Mouse (Mus musculus): Measurements from ENCODE around the gene Ergic1. TPM values are rescaled to one million over a fixed set of nuclear protein-coding genes. Genes with fewer than 3 reads are reported as not detected.

Gene Ergic1
- polyA plus RNA-seq, 1 experiment from 2014 or later = 97.3 TPM

DNA sequence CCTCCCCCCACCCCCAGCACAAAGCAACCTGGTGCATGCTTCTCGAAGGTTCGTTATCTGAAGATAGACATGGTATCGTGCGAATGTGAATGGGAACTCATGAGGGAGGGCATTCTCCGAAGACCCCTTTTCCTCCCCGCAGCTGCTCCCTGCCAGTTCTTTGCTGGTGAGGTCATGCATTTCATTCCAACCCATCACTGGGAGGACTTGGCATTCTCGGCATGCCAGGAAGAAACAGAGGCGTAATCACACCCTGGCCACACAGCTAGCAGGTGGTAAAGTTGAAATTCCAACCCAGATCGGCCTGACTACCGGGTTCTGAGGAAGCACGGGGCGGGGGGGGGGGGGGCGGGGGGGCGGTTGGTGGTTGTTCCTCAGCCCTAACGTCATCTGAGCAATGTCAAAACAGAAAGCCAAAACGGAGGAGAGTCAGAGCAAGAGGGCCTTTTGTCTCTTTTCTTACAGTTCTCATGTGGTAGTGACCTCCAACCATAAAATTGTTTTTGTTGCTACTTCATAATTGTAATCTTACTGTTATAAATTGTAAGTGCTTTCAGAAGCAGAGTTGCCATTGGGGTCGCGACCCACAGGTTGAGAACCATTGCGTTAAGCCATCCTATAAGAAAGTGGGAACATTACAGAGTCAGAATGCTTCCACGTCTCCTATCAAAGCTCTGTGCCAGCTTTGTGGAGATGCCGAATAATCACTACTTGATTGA lies 97.7 kb downstream of the Ergic1 start:
- peaks cover 12% of the 10 kb centered on the region for H3K4me1 ChIP-seq
- ATAC-seq (ENCODE audit: borderline replicate concordance, extremely low read depth, low FRiP score, low TSS enrichment) = no peak
- no peak overlapping the region for H3K4me3 ChIP-seq
- WGBS = 30% methylated on average over 21 of the region's 21 CpGs
- H3K27me3 ChIP-seq = peaks cover 4% of the 10 kb centered on the region; the same call in 1 of the 2 replicates
- H3K9ac ChIP-seq = no peak overlapping the region
- no peak overlapping the region for H3K4me2 ChIP-seq
- peaks cover 16% of the 10 kb centered on the region for H3K36me3 ChIP-seq
- no peaks in the 10 kb centered on the region for H3K9me3 ChIP-seq
- no peak overlapping the region for H3K27ac ChIP-seq

DNA sequence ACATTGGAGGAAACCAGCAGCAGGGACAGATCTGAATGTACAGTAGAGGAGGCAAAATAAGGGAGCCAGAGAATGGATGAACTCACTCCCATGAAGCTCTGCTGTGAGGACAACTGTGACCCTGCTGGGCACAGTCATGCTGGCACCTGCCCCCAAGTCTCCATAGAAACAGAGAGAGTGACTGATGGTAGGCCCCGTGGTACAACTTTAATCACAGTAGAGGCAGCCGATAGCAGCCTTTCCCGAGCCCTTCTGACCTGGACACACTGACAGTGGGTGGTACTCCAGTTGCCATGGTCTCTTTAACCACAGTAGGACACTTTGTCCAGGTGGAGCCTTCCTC lies 98.3 kb downstream of the Ergic1 start:
- Histone ChIP-seq H3K4me2 (no peak overlapping the region), H3K27me3 (peaks cover 4% of the 10 kb centered on the region; the same call in 1 of the 2 replicates), H3K4me3 (no peak overlapping the region), H3K4me1 (peaks cover 12% of the 10 kb centered on the region), H3K9me3 (no peaks in the 10 kb centered on the region), H3K36me3 (peaks cover 13% of the 10 kb centered on the region; the same call in 1 of the 2 replicates), H3K9ac (no peak overlapping the region), H3K27ac (no peak overlapping the region)
- no peak for ATAC-seq (ENCODE audit: borderline replicate concordance, extremely low read depth, low FRiP score, low TSS enrichment)
- 50% methylated on average over 3 of the region's 3 CpGs for WGBS

DNA sequence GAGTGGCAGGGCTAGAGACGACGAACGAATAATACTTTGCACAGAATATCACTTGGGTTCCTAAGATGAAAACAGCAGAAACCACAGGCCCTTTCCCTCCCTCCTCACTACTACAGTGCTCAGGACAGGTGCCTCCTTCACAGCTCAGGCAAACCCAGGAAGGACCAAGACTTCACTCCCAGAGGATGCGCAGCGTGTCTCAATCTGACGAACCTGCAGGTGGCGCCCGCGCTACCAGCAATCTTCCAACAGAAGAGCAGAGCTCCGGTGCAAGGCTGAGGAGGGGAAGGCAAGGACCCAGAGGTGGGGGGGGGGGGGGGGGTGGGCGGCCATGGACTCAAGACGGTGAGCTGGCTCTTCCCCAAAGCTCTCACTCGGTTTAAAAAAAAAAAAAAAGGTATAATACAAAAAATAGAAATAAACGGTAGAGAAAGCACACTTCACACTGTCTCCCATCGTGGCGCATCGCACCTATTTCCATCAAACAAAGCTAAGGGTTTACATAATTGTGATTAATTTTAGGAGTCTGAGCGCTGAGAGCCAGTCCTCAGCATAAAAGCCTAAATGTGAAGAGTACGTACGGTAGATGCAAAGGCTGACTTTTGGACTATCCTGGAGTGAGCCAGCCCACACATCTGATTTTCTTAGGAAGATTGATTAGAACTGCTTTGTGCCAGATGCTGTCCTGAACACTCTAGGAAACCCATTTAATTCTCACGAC lies 99.1 kb downstream of the Ergic1 start:
- no peaks in the 10 kb centered on the region for H3K9me3 ChIP-seq
- H3K4me3 ChIP-seq = no peak overlapping the region
- no peak overlapping the region for H3K4me2 ChIP-seq
- H3K36me3 ChIP-seq = peaks cover 5% of the 10 kb centered on the region; the same call in 1 of the 2 replicates
- peaks cover 4% of the 10 kb centered on the region; the same call in 1 of the 2 replicates for H3K27me3 ChIP-seq
- ATAC-seq (ENCODE audit: borderline replicate concordance, extremely low read depth, low FRiP score, low TSS enrichment) = no peak
- peaks cover 12% of the 10 kb centered on the region for H3K4me1 ChIP-seq
- WGBS = 21% methylated on average over 21 of the region's 21 CpGs
- no peak overlapping the region for H3K27ac ChIP-seq
- H3K9ac ChIP-seq = no peak overlapping the region

DNA sequence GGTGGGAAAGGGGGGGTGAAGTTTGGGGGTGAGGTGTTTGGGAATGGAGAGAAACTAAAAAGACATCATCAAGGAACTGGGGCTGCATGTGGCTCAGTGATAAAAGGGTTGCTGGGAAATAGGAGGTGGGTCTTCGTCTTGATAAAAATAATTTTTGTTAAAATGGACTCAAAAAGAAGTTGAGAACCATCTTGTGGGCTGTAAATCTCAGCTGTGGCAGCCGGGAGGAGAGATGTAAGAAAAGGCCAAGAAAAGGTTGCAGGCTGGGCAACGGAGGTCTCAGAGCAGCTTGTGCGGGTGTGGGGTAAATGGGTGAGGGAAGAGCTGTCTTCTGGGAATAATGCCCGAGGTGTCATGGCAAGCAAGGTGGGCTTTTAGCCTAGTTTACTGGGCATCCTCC lies 100.9 kb downstream of the Ergic1 start:
- Histone ChIP-seq H3K4me1 (peaks cover 12% of the 10 kb centered on the region), H3K9me3 (no peaks in the 10 kb centered on the region), H3K4me3 (no peak overlapping the region), H3K4me2 (no peak overlapping the region), H3K27me3 (peaks cover 4% of the 10 kb centered on the region; the same call in 1 of the 2 replicates), H3K9ac (no peak overlapping the region), H3K36me3 (no peaks in the 10 kb centered on the region), H3K27ac (no peak overlapping the region)
- 77% methylated on average over 5 of the region's 5 CpGs for WGBS
- no peak for ATAC-seq (ENCODE audit: borderline replicate concordance, extremely low read depth, low FRiP score, low TSS enrichment)

DNA sequence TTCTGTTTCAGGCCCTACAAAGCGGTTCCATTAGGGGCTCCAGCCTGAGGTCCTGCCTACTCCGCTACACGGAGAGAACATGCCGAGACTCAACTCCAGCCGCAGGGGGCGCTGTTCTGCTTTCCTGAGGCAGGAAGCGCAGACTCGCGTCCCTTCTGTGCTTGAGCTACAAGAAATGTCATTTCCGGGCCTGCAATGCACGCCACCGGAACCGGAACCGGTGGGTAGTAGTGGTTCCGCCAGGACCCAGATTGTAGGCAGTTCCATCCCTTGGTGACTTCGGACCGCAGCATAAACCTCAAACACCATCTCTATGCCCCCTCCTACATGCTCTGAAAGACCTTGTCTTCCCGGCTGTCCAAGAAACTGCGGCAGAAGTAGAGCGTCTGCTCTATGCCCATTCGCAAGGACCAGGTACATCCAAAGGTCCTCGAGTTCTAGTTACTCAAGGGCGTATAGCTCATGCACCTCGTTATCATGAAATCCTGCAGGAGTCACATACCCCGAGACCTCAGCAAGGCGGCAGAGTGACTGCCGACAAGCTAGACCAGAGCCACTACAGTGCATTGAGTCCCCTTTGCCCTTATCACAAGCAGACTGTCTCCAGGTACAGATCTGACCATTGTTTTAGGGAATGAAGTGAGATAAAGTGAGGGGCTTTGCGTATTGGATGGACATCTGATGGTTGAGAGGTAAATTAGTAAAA lies 101.8 kb downstream of the Ergic1 start, which contains the start of gene Atp6v0e:
Gene Atp6v0e, plus strand, starts transcription at position 254 of the 706 bp plus-strand sequence.
- Histone ChIP-seq H3K4me1 (peaks cover 12% of the 10 kb centered on the region), H3K9ac (peak within 1 kb of the TSS; percentile 53), H3K4me2 (peak within 1 kb of the TSS; percentile 82), H3K9me3 (no peaks in the 10 kb centered on the region), H3K36me3 (no peaks in the 10 kb centered on the region), H3K27me3 (peaks cover 4% of the 10 kb centered on the region; the same call in 1 of the 2 replicates), H3K27ac (no peak within 1 kb of the TSS), H3K4me3 (peak within 1 kb of the TSS; percentile 68)
- under 1% methylated on average over 28 of the region's 28 CpGs for WGBS
- peak; percentile 79 for ATAC-seq (ENCODE audit: borderline replicate concordance, extremely low read depth, low FRiP score, low TSS enrichment)

DNA sequence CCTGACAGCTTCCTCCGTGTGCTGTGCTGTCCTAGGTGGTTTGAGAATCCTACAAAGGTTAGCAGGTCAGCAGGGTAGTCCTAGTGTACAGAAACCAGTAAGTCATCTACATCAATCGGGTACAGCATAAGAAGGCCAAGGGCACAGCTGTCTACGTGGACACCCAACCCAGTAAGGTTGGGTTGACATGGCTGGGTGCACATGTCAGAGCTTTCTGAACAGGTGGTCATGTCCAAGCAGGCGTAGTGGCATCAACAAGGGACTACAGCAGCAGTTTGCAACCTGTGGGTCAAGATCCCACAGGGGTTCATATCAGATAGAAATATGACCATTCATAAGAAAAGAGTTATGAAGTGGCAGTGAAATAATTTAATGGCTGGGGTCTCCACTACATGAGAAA lies 104.3 kb downstream of the Ergic1 start:
- Histone ChIP-seq H3K4me3 (no peak overlapping the region), H3K4me2 (no peak overlapping the region), H3K27me3 (peaks cover 4% of the 10 kb centered on the region; the same call in 1 of the 2 replicates), H3K9me3 (no peaks in the 10 kb centered on the region), H3K9ac (no peak overlapping the region), H3K27ac (no peak overlapping the region), H3K4me1 (peaks cover 12% of the 10 kb centered on the region), H3K36me3 (no peaks in the 10 kb centered on the region)
- WGBS = 78% methylated on average over 4 of the region's 4 CpGs
- no peak for ATAC-seq (ENCODE audit: borderline replicate concordance, extremely low read depth, low FRiP score, low TSS enrichment)

DNA sequence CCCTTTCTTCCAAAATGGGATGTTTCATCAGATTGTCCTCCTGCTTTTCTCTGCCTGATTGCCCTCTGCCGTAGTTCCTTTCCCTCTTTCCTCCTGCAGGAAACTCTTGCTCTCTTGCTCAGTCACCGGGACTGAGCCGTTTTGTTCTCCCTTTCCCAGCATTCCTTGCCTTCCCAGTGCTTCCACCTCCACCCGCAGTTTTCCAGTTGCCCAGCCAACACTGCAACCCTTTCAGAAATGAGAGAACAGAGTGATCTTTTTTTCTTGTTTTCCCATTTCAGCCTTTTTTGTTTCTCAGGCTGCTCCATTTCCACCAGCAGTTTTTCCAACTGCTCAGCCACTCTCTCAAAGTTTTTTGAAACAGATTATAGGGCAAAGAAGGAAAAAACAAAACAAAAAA lies 110.0 kb downstream of the Ergic1 start:
- H3K4me1 ChIP-seq = no peaks in the 10 kb centered on the region
- 0 out of 2 replicates have a peak, but pooled peaks cover 4% of the 10 kb centered on the region for H3K27me3 ChIP-seq
- WGBS = 50% methylated on average over 4 of the region's 4 CpGs
- H3K36me3 ChIP-seq = no peaks in the 10 kb centered on the region
- no peak overlapping the region for H3K9ac ChIP-seq
- H3K4me3 ChIP-seq = no peak overlapping the region
- no peak overlapping the region for H3K27ac ChIP-seq
- no peak overlapping the region for H3K4me2 ChIP-seq
- ATAC-seq (ENCODE audit: borderline replicate concordance, extremely low read depth, low FRiP score, low TSS enrichment) = no peak
- no peaks in the 10 kb centered on the region for H3K9me3 ChIP-seq

DNA sequence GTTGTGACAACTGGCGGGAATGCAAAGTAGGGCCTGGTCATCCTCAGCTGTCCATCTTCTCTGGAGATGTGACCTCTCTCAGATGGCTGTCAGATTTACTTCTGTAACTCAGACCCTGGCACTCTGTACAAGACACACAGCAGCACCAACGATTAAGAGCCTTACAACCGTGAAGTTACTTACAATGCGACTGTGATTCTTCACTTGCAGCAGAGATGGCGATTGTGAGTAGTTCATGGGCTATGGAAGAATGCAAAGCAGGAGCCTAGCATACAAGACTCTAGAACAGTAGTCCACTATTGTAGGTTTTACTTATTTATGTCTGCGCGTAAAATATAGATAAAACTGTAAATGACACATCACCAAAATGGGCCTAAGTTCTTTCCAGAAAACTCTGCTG lies 114.6 kb downstream of the Ergic1 start:
- Histone ChIP-seq H3K4me3 (peak overlapping the region; percentile 89), H3K27me3 (0 out of 2 replicates have a peak, but pooled peaks cover 4% of the 10 kb centered on the region), H3K4me2 (peak overlapping the region; percentile 70), H3K36me3 (no peaks in the 10 kb centered on the region), H3K9ac (peak overlapping the region; percentile 77; the same call in 1 of the 2 replicates), H3K27ac (no peak overlapping the region), H3K4me1 (peaks cover 11% of the 10 kb centered on the region), H3K9me3 (no peaks in the 10 kb centered on the region)
- 21% methylated on average over 7 of the region's 7 CpGs for WGBS
- ATAC-seq (ENCODE audit: borderline replicate concordance, extremely low read depth, low FRiP score, low TSS enrichment) = peak; percentile 17; the same call in 1 of the 2 replicates

DNA sequence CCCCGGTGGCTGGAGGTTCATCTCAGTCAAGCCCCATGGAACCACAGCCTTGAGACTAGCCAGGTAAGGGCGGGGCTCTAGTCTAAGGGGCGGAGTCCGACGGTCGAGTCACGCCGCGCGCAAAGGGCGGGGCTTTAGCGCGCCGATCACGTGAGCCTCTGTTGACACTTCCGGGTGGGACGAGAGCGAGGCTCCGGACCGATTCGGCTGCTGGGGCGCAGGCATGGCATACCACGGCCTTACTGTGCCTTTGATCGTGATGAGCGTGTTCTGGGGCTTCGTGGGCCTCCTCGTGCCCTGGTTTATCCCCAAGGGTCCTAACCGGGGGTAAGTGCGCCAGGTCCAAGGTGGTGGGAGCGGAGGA lies 114.9 kb downstream of the Ergic1 start:
- Histone ChIP-seq H3K9ac (peak overlapping the region; percentile 77), H3K27ac (peak overlapping the region; percentile 87), H3K4me2 (peak overlapping the region; percentile 70), H3K9me3 (no peaks in the 10 kb centered on the region), H3K27me3 (0 out of 2 replicates have a peak, but pooled peaks cover 4% of the 10 kb centered on the region), H3K36me3 (no peaks in the 10 kb centered on the region), H3K4me1 (peaks cover 11% of the 10 kb centered on the region), H3K4me3 (peak overlapping the region; percentile 89)
- WGBS = under 1% methylated on average over 30 of the region's 30 CpGs
- peak; percentile 95 for ATAC-seq (ENCODE audit: borderline replicate concordance, extremely low read depth, low FRiP score, low TSS enrichment)

DNA sequence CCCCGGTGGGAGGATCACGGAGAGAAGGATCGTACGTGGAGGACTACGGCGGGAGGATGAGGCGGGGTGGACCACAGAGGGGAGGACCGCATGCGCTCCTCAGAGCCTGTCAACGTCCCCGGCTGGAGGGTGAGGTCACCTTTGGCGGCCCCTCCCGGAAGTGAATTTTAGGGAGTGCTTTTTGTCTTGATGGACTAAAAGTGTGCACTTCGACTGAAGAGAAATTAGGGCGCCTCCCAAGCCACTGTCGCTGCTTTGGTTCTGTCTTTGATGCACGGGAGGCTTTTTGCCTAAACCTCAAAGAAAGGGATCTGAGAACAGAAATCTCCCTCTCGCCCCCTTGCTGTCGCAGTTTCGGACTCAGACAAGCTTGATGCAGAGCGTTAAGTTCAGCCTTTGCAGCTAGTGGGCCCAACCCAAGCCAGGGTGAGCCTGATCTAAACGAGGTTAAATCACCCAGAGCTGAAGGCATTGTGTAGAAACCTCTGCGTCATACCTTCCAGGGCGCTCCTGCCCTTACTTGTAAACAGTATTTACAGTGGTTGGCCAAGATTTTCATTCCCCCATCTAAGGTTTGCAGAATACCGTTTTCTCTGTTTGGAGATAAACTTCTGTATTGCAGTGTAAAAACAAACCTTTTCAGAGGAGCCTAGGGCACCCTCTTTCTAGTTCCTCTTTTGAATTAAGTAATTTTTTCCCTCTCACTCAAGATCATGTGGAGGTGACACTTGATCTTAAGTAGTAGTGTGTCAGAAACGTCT lies 115.5 kb downstream of the Ergic1 start:
- H3K9me3 ChIP-seq = no peaks in the 10 kb centered on the region
- under 1% methylated on average over 26 of the region's 26 CpGs for WGBS
- H3K4me2 ChIP-seq = peak overlapping the region; percentile 70
- H3K4me1 ChIP-seq = peaks cover 11% of the 10 kb centered on the region
- 0 out of 2 replicates have a peak, but pooled peaks cover 4% of the 10 kb centered on the region for H3K27me3 ChIP-seq
- peak overlapping the region; percentile 77 for H3K9ac ChIP-seq
- H3K36me3 ChIP-seq = peaks cover 3% of the 10 kb centered on the region; the same call in 1 of the 2 replicates
- peak; percentile 85 for ATAC-seq (ENCODE audit: borderline replicate concordance, extremely low read depth, low FRiP score, low TSS enrichment)
- H3K27ac ChIP-seq = peak overlapping the region; percentile 87
- H3K4me3 ChIP-seq = peak overlapping the region; percentile 89
